Mouse (Mus musculus) liver, embryonic 14.5 days (tissue): ENCODE measurements around the gene Dohh. TPM values are rescaled to one million over a fixed set of nuclear protein-coding genes. Genes with fewer than 3 reads are reported as not detected.

Source experiments
- ATAC-seq: fragments of 200-750 bp; cut with Nextera tagmentation; 2 replicates; pipeline ENCODE4 v1.8.0; 2017; ENCODE audit warnings: moderate number of reproducible peaks, mild to moderate bottlenecking, moderate library complexity; ENCODE audit not compliant: insufficient read depth
- DNase-seq, 3 experiments: peaks; one replicate each; pipeline ENCODE4 v3.0.0-alpha.2; 2012 to 2013; ENCODE audit warnings: low read depth in 3 of 3, low spot score in 3 of 3
- H3K27ac ChIP-seq: fragments of 300-500 bp; sonication (generic); 2 replicates; pipeline ENCODE4 v1.5.1; 2014; ENCODE audit warnings: moderate library complexity, mild to moderate bottlenecking, control low read depth, inconsistent platforms
- H3K27me3 ChIP-seq: fragments of 300-500 bp; sonication (generic); 2 replicates; pipeline ENCODE4 v1.6.1; 2014; ENCODE audit warnings: mild to moderate bottlenecking, low read length, moderate library complexity; ENCODE audit not compliant: control insufficient read depth, insufficient read depth
- H3K36me3 ChIP-seq: fragments of 300-500 bp; sonication (generic); replicated peaks from 2 replicates; pipeline ENCODE4 v1.6.1; 2014; ENCODE audit warnings: low read depth; ENCODE audit not compliant: control insufficient read depth, insufficient read depth
- H3K4me1 ChIP-seq, 2 experiments: fragments of 200-500 bp in 1 of 2; fragments of 300-500 bp in 1 of 2; sonication (generic) in 1 of 2; replicated peaks; 2 replicates each; pipeline ENCODE4 v1.6.1; 2012 to 2014; ENCODE audit warnings: antibody characterized with exemption in 1 of 2, inconsistent platforms in 1 of 2, low read length in 1 of 2; ENCODE audit not compliant: control insufficient read depth in 2 of 2, insufficient read depth in 2 of 2
- H3K4me2 ChIP-seq: fragments of 300-500 bp; sonication (generic); 2 replicates; pipeline ENCODE4 v1.6.1; 2014; ENCODE audit warnings: low read depth, mild to moderate bottlenecking, control low read depth, moderate library complexity
- H3K4me3 ChIP-seq, 2 experiments: fragments of 200-500 bp in 1 of 2; fragments of 300-500 bp in 1 of 2; sonication (generic) in 1 of 2; 2 replicates each; pipeline ENCODE4 v1.5.1; 2012 to 2014; ENCODE audit warnings: low read depth in 2 of 2, low read length in 2 of 2, mild to moderate bottlenecking in 2 of 2, control low read depth in 1 of 2, inconsistent platforms in 1 of 2, moderate library complexity in 1 of 2; ENCODE audit not compliant: insufficient read depth in 1 of 2
- H3K9ac ChIP-seq: fragments of 300-500 bp; sonication (generic); replicated peaks from 2 replicates; pipeline ENCODE4 v1.6.1; 2014; ENCODE audit warnings: mild to moderate bottlenecking, control low read depth, moderate library complexity
- H3K9me3 ChIP-seq: fragments of 300-500 bp; sonication (generic); 2 replicates; pipeline ENCODE4 v1.6.1; 2016; ENCODE audit warnings: low read length, mixed read lengths; ENCODE audit not compliant: control insufficient read depth
- CTCF ChIP-seq: IDR thresholded peaks from 2 replicates; pipeline ENCODE4 v1.5.1; 2016; ENCODE audit warnings: antibody characterized with exemption, low read depth, control low read depth
- EP300 ChIP-seq: IDR thresholded peaks from 2 replicates; pipeline ENCODE4 v1.6.1; 2016; ENCODE audit warnings: antibody characterized with exemption, low read depth
- WGBS: fragments of 180-500 bp; shearing (Covaris S2); extraction: QIAGEN DNeasy Blood & Tissue Kit; methylation state at CpG from one replicate; pipeline ENCODE4 v1.1.7; 2014; ENCODE audit not compliant: insufficient replicate concordance; 5-methylcytosine and 5-hydroxymethylcytosine counted together
- polyA plus RNA-seq, 2 experiments: library from polyadenylated mRNA; depleted of rRNA in 1 of 2; stranded (reverse) in 1 of 2; unstranded in 1 of 2; fragments of >200 nt; fragmentation: Nextera tagmentation in 1 of 2; extraction: Ambion mirVana in 1 of 2; gene quantifications; 2 replicates each; pipeline versions ENCODE4 v1.2.1 to v1.2.3; 2012 to 2014

Gene Dohh
- polyA plus RNA-seq, 2 experiments = 29.8 to 35.0 TPM

DNA sequence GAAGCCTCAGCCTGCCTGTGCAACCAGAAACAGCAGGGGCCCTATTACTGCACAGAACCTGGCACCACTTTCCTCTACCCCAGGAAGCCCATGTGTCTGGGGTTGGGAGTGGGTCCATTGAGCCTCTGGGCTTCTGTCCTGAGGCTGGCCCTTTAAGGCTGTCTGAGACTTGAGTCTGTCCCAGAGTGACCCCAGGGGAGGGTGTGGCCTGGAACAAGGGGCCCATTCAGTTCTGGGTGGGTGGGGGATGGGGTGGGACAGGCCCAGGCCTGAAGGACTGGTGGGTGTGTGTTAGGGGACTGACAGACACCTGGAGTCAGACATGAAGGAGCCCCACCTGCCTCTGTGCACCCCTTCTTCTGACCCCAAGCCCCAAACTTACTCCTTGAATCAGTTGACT lies 30.5 kb downstream of the Dohh start:
- H3K4me3 ChIP-seq = no peak overlapping the region
- H3K4me1 ChIP-seq = peaks cover 2 to 10% of the 10 kb centered on the region in 2 experiments; a peak in 2 of 4 replicates
- ATAC-seq = no peak
- H3K9ac ChIP-seq = no peak overlapping the region
- no peak for DNase-seq
- no peak overlapping the region for H3K27ac ChIP-seq
- H3K27me3 ChIP-seq = no peaks in the 10 kb centered on the region
- H3K4me2 ChIP-seq = no peak overlapping the region
- TF ChIP-seq EP300 = no peak
- no peak for TF ChIP-seq CTCF
- no peaks in the 10 kb centered on the region for H3K36me3 ChIP-seq
- no peaks in the 10 kb centered on the region for H3K9me3 ChIP-seq

DNA sequence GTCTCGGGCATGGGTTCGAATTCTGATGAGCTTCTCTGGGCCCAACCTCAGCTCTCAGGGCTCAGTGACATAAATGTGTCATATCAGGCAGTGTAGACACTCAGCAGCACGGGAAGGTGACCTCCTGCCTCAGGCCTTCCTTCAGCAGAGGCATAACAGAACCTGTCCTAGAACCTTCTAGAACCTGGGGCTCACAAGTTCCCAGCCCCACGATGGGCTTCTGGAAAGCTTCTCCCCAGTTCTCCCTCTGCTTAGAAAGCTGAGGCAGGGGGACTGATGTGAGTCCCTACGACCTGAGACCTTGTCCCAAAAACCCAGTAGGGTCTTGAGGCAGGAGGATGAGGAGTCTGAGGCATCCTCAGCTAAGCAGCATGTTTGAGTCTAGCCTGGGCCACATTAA lies 30.9 kb downstream of the Dohh start:
- Histone ChIP-seq H3K27ac (no peak overlapping the region), H3K4me3 (no peak overlapping the region), H3K9me3 (no peaks in the 10 kb centered on the region), H3K4me2 (no peak overlapping the region), H3K9ac (no peak overlapping the region), H3K4me1 (peaks cover 2 to 10% of the 10 kb centered on the region in 2 experiments; a peak in 2 of 4 replicates), H3K27me3 (no peaks in the 10 kb centered on the region), H3K36me3 (no peaks in the 10 kb centered on the region)
- 59% methylated on average over 5 of the region's 5 CpGs for WGBS
- ATAC-seq (no peak), DNase-seq (no peak)
- TF ChIP-seq CTCF = no peak
- no peak for TF ChIP-seq EP300

- H3K9ac ChIP-seq = no peak overlapping the region
- peaks cover 2 to 9% of the 10 kb centered on the region in 2 experiments; a peak in 2 of 4 replicates for H3K4me1 ChIP-seq
- H3K36me3 ChIP-seq = no peaks in the 10 kb centered on the region
- no peaks in the 10 kb centered on the region for H3K27me3 ChIP-seq
- H3K4me3 ChIP-seq = no peak overlapping the region
- no peak for DNase-seq
- no peak overlapping the region for H3K4me2 ChIP-seq
- ATAC-seq = no peak
- H3K9me3 ChIP-seq = no peaks in the 10 kb centered on the region
- WGBS = 68% methylated on average over 17 of the region's 17 CpGs
- no peak for TF ChIP-seq EP300
- no peak for TF ChIP-seq CTCF
- no peak overlapping the region for H3K27ac ChIP-seq
These were observed 31.5 kb downstream of the Dohh start for GRCm38 (mm10) chr10:81415549-81416310.

DNA sequence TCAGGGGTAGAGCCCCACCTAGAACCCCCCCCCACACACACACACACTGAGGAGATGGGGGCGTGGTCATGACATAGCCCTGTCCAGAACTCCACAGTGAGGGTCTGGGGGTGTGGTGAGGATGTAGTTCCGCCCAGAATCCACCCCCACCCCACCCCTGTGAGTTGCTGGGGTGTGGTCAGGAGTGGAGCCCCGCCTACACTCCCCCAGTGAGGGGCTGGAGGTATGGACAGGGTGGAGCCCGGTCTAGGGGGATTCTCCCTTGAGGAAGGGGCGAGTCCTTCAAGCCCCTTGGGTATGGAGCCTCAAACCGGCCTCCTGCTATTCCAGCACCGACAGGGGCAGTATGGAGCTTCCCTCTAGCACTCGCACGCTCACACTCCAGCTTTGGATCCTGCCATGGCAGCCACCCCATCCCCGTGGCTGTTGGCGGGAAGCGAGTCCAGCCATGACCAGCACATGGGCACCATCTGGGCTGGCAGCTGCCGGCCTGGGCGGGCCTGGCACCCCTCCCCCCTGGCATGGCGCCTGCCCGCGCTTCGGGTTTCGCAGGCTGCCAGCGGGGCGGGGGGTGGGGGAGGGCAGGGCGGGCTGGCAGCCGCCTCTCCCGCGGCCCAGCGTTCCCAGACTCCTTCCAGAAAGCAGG lies 32.5 kb downstream of the Dohh start:
- TF ChIP-seq EP300 = no peak
- TF ChIP-seq CTCF = peak; percentile 66
- Histone ChIP-seq H3K27ac (no peak overlapping the region), H3K27me3 (no peaks in the 10 kb centered on the region), H3K9me3 (no peaks in the 10 kb centered on the region), H3K4me3 (peak overlapping the region in 1 of 2 experiments; percentile 33; a peak in 2 of 4 replicates), H3K4me2 (peak overlapping the region; percentile 56), H3K36me3 (no peaks in the 10 kb centered on the region), H3K9ac (0 out of 2 replicates have a peak overlapping the region, but pooled peaks have one; percentile 18), H3K4me1 (peaks cover 2 to 8% of the 10 kb centered on the region in 2 experiments; a peak in 2 of 4 replicates)
- WGBS = 1% methylated on average over 20 of the region's 26 CpGs
- ATAC-seq = peak; percentile 19; the same call in 1 of the 2 replicates
- no peak for DNase-seq
